Mouse (Mus musculus): ENCODE measurements around the gene Pax8. TPM values are rescaled to one million over a fixed set of nuclear protein-coding genes. Genes with fewer than 3 reads are reported as not detected.

Pax8 gene
- total RNA-seq, 2 experiments from 2014 or later = not detected

DNA sequence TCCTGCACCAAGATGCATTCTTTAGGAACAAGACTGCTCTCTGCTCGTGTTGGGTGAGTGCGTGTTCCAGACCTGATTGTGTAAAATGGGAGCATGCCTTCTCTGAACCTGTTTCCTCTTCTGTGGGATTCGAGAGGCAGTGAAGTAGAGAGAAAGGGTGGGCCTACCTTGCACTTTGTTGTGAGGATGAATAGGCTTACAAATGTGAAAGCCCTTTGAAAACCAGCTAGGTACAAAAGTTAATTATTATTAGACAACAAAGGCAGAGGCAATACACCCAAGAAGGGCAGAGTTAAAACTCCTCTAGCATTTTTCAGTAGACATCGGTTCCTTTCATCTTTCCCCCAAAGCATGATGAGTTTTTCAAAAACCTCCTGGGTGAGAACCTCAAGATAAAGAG lies 3.2 kb upstream of the Pax8 start:
- DNase-seq (ENCODE audit: low spot score in 2 of 2) = no peak
- no peak overlapping the region for H3K27ac ChIP-seq
- H3K4me3 ChIP-seq = no peak overlapping the region
- TF ChIP-seq CTCF (conservative IDR thresholded peaks at IDR 0.05) = no peak

- Histone ChIP-seq H3K27ac (no peak overlapping the region), H3K4me3 (no peak overlapping the region)
- no peak for TF ChIP-seq CTCF (conservative IDR thresholded peaks at IDR 0.05)
- DNase-seq (ENCODE audit: low spot score in 2 of 2) = no peak
Measured at GRCm38 (mm10) chr2:24474514-24475378, 653 bp downstream of the Pax8 start.

DNA sequence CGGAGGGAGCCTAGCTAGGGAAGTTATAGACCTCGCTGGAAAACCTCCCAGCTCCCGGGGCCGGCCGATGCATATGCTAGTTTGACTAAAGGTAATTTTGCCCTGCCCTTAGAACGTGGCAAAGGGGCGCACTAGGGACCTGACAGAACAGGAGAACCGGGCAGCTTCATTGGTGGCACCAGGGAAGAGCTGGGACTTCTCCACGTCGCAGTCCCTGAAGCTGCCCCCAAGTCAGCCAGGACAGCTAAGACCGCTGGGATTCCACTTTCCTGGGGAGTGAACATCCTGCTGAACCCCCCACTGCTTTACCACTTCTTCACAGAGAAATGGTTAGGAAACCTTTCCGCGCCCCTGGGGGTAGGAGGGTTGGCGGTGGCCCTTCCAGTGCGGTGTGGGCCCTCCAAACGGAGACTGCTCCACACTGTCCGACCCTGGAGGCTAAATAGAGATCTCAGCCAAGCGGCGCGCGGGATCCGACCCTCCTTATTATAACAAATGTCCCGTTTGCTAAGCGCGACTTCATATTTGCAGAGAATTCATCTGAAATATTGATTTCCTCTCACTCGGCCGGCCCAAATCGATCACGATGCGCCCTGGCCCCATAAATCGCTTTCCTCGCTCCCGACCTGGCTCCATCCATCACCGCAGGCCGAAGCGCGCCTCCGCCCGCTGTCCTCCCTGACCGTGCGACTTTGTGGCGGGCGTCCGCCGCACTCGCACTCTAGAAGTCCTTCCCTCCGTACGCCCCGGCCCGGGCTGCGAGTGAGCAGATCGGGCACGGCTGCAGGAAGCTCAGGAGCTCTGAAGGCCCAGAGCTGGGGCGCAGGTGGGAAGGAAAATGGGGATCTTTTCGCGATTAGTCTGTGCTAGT lies 1.5 kb downstream of the Pax8 start:
- no peak for DNase-seq (ENCODE audit: low spot score in 2 of 2)
- no peak for TF ChIP-seq CTCF (conservative IDR thresholded peaks at IDR 0.05)
- Histone ChIP-seq H3K4me3 (no peak overlapping the region), H3K27ac (no peak overlapping the region)

GRCm38 (mm10) chr2:24472677-24473076 lies 2.7 kb downstream of the Pax8 start:
- TF ChIP-seq CTCF (conservative IDR thresholded peaks at IDR 0.05) = no peak
- Histone ChIP-seq H3K27ac (no peak overlapping the region), H3K4me3 (no peak overlapping the region)
- DNase-seq (ENCODE audit: low spot score in 2 of 2) = no peak

GRCm38 (mm10) chr2:24472111-24472510 lies 3.3 kb downstream of the Pax8 start:
- no peak overlapping the region for H3K27ac ChIP-seq
- no peak for TF ChIP-seq CTCF (conservative IDR thresholded peaks at IDR 0.05)
- DNase-seq (ENCODE audit: low spot score in 2 of 2) = no peak
- H3K4me3 ChIP-seq = no peak overlapping the region

DNA sequence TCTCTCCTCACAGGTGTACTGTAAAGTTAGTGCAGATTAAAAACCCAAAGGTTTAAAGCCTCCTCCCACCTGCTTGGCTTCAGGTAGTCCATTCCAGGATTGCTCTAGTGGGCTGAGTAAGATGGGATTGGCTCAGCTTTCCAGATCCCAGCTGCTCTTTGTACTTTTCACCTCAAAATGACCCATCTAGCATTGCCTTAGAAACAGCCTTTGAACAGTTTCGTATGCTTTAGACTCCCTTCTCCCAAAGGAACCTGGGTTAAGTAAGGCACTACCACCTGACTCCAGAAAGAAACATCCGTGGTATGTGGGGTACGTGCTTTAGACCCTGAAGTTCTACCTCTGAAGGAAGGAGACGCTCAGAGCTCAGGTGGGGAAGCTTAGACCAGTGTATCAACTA lies 6.3 kb downstream of the Pax8 start:
- Histone ChIP-seq H3K27ac (no peak overlapping the region), H3K4me3 (no peak overlapping the region)
- TF ChIP-seq CTCF (conservative IDR thresholded peaks at IDR 0.05) = no peak
- no peak for DNase-seq (ENCODE audit: low spot score in 2 of 2)

GRCm38 (mm10) chr2:24468430-24468829 lies 7.0 kb downstream of the Pax8 start:
- no peak for TF ChIP-seq CTCF (conservative IDR thresholded peaks at IDR 0.05)
- no peak overlapping the region for H3K4me3 ChIP-seq
- no peak for DNase-seq (ENCODE audit: low spot score in 2 of 2)
- H3K27ac ChIP-seq = no peak overlapping the region

DNA sequence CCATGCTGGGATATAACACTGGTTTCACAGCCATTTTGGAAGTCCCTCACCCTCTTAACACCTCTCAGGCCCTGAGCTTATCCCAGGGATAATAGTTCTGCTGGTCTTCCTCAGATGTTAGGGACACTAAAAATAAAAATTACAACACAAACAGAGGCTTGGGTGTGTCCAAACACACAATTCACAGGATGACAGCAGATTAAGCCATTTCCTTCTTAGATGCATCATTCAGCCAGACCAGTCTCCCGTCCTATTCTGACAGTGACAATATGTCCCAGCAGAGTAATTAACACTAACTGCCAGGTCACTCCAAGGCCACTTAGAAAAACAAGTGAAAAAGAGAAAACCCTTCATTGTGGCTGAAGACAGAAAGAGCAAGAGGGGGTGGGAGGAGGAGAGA lies 8.2 kb downstream of the Pax8 start:
- DNase-seq (ENCODE audit: low spot score in 2 of 2) = no peak
- H3K27ac ChIP-seq = no peak overlapping the region
- TF ChIP-seq CTCF (conservative IDR thresholded peaks at IDR 0.05) = no peak
- no peak overlapping the region for H3K4me3 ChIP-seq

GRCm38 (mm10) chr2:24460808-24461127 lies 14.6 kb downstream of the Pax8 start:
- Histone ChIP-seq H3K27ac (no peak overlapping the region), H3K4me3 (no peak overlapping the region)
- no peak for TF ChIP-seq CTCF (conservative IDR thresholded peaks at IDR 0.05)
- DNase-seq (ENCODE audit: low spot score in 2 of 2) = no peak

DNA sequence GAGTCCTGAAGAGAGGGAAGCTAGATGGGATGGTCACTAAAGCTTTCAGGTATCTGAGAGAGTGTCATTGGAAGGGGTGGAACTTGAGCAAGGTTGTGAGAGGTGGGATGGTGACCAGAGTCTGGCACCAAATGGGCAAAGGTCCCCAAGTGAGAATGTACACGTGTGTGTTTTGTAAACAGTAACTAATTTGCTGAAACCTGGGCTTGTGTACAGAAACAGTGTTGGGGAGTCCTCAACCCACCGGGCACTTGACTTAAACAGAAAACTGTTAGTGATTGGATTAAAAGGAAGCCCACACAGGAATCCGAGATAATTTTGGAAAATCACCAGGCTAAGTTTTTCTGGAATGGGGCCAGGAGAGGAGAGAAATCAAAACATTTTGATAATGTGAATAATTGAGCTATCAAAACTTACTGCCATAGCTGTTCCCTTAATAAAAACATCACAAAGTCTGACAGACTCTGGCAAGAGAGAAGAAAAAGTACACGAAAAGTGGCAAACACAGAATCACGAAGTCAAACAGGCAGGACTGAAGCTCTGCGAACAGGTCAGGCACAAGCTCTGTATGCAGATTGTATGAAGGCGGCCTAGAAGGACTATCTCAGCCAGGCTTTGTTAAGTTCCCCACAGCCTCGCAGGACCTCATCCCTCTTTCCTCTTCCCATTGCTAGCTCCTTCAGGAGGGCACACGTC lies 15.1 kb downstream of the Pax8 start:
- no peak overlapping the region for H3K4me3 ChIP-seq
- no peak for DNase-seq (ENCODE audit: low spot score in 2 of 2)
- H3K27ac ChIP-seq = no peak overlapping the region
- no peak for TF ChIP-seq CTCF (conservative IDR thresholded peaks at IDR 0.05)

DNA sequence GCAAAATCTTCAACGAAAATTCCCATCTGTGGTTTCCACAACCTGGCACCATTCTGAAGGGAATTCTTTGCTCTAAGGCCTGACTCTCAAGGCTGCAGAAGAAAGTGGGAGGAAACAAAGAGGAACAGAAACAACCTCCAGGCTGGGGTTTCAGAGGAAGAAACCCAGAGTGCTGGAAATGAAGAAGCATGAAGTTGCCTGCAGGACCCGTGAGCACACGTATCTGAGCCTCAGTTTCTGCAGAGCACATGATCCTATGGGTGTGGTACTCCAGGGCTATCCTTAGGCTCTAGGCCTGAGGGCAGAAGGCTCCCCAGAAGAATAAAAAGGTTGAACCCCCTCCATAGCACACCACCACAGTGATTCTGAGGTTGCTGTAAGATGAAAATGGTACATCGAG lies 18.6 kb downstream of the Pax8 start:
- H3K27ac ChIP-seq = no peak overlapping the region
- no peak overlapping the region for H3K4me3 ChIP-seq
- DNase-seq (ENCODE audit: low spot score in 2 of 2) = no peak
- TF ChIP-seq CTCF (conservative IDR thresholded peaks at IDR 0.05) = no peak

DNA sequence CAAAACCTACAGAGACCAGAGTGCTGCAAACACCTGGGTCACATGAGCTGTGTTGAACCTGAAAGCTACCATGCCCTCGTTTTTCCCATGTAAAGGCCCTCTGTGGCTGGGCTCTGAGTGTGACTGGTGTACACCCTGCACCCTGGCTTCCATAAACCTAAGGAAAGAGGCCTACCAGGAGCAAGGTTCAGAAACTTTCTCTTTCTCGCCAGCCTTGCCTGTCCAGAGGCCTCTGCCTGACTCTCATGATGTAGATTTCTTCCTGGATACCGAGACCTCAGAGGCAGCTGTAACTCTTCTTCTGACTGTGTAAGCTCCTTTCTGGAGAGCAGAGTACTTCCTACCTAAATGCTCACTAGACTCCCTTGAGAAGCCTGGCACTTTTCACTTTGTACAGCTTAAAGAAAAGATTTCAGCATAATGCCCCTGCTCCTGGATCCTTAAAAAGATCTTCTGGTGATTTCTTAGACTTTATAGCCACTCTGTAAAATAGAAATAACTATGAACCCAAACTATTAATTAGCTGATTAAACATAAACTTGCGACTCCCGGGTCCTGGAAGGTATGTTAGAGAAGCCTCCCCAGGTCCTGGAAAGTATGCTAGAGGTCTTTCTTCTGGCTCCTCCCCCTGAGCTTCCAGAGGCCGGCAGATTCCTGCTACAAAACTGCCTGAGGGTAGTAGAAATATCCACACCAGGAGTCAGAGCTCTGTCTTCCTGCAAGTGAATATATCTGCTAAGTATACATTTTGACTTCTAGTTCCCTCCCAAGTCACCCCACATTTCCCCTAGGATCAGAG lies 20.1 kb downstream of the Pax8 start:
- H3K27ac ChIP-seq = no peak overlapping the region
- no peak overlapping the region for H3K4me3 ChIP-seq
- no peak for TF ChIP-seq CTCF (conservative IDR thresholded peaks at IDR 0.05)
- no peak for DNase-seq (ENCODE audit: low spot score in 2 of 2)
